Mouse (Mus musculus) layer of hippocampus, adult 11-12 months (tissue): Measurements from ENCODE around the gene Fcmr.

Experiments used
- DNase-seq: peaks from one replicate; pipeline ENCODE4 v3.0.0; 2022; ENCODE audit warnings: low spot score

The Fcmr gene

GRCm38 (mm10) chr1:130865541-130866221 is at the start of gene Fcmr:
TSS of gene Fcmr (plus strand) at chr1:130865669.
- no peak for DNase-seq

GRCm38 (mm10) chr1:130819737-130820136 is 45.7 kb upstream of the Fcmr start:
- no peak for DNase-seq

- no peak for DNase-seq
These were observed 44.9 kb upstream of the Fcmr start for GRCm38 (mm10) chr1:130820316-130821148.

DNA sequence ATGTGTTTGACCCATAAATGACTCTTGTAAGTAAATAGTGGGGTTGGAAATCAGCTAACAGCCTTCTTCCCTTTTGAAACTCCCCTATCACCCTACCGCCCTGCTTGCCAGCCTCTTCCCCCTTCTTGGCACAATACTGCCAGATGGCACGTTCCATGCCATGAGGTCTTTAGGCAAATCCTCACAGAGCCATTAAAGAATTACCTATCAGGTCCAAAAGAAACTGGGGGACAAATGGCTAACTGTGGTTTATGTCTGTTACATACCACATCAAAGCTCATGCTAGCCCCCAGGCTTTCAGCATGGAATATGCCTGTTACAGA is 44.4 kb upstream of the Fcmr start:
- DNase-seq, result no peak

DNA sequence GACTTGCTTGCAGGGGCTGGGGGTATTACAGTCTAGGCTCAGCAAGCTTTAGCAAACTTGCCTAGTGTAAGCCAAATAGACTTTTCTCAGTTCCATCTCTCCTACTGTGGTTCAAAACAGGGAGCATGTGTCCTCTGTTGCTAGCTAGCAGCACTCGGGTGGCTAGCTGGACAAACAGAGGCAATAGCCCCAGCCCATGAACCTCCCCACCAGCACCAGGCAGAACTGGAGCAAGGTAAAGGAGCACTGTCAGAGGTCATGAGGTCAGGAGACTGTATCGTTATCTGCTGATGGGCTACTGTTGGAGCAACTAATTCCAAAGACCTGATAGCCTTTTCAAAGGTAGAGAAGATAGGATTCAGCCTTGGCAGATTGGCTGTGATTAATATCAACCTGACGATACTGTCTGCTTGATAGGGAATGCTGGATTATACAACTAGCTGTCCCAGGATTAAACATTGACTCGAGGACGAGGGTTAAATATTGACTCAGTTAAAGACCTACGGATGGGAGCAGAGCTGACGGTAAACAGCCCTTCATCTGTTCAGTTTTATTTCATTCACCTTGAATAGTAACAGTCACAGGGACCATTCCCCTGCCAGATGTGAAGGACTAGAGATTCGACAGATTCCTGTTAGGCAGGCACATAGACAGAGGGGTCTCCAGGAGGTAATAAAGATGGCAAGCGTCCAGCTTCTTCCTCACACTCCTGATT is 43.4 kb upstream of the Fcmr start:
- DNase-seq, result no peak

DNA sequence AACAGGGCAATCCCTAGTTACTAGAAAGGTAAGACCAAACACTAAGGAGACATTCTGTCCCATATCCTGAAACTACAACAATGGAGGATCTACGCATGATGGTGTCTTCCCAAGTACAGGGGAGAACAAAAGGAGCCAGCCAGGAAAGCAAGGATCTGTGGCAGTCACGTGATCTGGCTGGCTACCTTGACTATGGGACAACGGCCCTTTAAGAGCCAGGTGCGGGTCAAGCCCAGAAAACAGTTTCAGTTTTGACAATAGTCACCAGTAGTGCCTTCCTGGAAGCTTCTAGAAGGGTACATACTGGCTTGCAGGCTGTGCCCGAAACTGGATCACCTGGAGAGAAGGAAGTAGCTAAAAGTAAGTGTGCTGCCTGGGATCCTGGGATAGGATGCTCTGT is 39.0 kb upstream of the Fcmr start, which contains the start of gene Pigr:
Pigr (plus strand) TSS at position 237 of the 400 bp plus-strand sequence.
- no peak for DNase-seq

GRCm38 (mm10) chr1:130828656-130829055 is 36.8 kb upstream of the Fcmr start:
- DNase-seq, result no peak

- no peak for DNase-seq
These were observed 35.3 kb upstream of the Fcmr start for GRCm38 (mm10) chr1:130829906-130830830.

- DNase-seq, result no peak
These were observed 33.0 kb upstream of the Fcmr start for GRCm38 (mm10) chr1:130832230-130833149.

GRCm38 (mm10) chr1:130835161-130835936 is 30.1 kb upstream of the Fcmr start:
- peak; percentile 50 for DNase-seq

GRCm38 (mm10) chr1:130838288-130838687 is 27.2 kb upstream of the Fcmr start:
- DNase-seq, result no peak

DNA sequence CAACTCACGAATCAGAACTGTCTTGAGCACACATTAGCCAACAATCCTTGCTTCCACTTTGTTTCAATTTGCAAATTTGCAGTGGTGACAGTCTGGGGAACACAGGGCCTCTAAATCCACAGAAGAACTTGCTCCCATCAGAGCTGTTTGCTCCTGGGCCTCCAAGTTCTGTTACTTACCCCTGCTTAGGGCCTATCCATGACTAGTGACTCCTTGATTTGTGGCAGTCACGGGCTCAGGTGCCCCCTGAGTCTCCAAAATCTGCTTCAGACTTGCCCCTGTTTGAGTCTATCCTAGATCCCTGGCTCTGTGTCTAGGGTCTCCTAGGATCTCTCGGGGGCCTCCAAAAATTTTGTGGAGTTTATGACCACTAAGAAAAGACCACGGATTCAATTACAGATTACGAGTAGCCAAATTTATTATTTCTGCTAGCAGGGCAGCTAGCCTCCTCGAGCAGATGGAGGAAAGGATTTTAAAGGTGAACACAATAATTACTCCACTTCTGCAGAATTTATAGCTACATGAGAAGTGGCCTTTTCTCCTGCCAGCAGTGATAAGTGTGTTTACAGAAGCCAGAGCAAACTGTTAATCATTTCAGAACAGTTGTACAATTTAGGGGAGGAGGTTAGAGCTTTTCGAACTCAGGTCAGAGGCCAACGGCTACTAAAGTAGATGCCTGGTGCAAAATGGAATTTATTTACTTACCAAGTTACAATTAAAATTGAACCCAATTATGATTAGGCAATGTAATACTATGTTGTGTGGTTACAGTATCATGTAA is 24.7 kb upstream of the Fcmr start:
- DNase-seq, result no peak

DNA sequence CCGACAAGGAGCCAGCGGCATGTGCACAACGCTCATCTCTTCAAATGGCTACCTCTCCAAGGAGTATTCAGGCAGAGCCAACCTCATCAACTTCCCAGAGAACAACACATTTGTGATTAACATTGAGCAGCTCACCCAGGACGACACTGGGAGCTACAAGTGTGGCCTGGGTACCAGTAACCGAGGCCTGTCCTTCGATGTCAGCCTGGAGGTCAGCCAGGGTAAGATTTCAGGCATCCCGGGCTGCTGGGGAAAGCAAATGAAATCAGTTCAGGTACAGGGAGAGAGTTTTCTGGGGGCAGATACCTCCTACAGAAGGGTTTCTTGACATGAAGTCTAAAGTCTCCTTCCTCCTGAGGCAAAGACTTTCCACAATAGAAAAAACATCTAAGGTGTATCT is 23.8 kb upstream of the Fcmr start:
- no peak for DNase-seq

GRCm38 (mm10) chr1:130844516-130844915 is 21.0 kb upstream of the Fcmr start:
- DNase-seq, result no peak

GRCm38 (mm10) chr1:130849530-130850214 is 15.8 kb upstream of the Fcmr start:
- DNase-seq, result no peak

- DNase-seq, result no peak
These were observed 15.1 kb upstream of the Fcmr start for GRCm38 (mm10) chr1:130850405-130850804.

DNA sequence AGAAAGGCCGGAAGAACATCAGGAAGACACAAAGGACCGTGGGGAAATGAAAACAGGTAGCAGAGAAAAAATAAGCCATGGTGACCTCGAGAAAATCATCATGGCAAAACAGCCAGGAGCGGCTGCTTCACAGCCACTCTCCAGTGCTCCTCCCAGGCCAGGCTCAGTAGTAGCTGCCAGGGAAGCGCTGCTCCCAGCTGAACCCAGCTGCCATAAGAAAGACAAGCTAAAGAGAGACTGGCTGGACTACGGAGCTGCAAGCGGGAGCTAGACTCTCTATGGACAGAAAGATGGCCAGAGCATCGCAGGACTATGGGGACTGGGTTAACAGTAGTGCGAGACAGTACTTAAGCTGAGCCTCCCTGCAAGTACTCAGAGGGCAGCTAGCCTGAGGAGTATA is 10.7 kb upstream of the Fcmr start:
- no peak for DNase-seq

- DNase-seq, result no peak
These were observed 9.7 kb upstream of the Fcmr start for GRCm38 (mm10) chr1:130855723-130856122.

- no peak for DNase-seq
These were observed 8.0 kb upstream of the Fcmr start for GRCm38 (mm10) chr1:130857456-130857855.
